Mouse (Mus musculus) layer of hippocampus, postnatal 25 days (tissue): ENCODE measurements around the gene Qdpr. TPM values are rescaled to one million over a fixed set of nuclear protein-coding genes. Genes with fewer than 3 reads are reported as not detected.
A peak's percentile ranks its signal among the peaks of the same experiment; 100 is the strongest.

Experiments used
- DNase-seq, 2 experiments: peaks; one replicate each; pipeline ENCODE4 v3.0.0; 2022; ENCODE audit warnings: mixed read lengths in 2 of 2, low spot score in 1 of 2; ENCODE audit errors: extremely low spot score in 1 of 2
- total RNA-seq, 2 experiments: library from RNA; stranded (reverse); gene quantifications; 2 replicates each; pipeline ENCODE4 v1.2.3; 2021

The Qdpr gene
- total RNA-seq, 2 experiments from 2014 or later: 119 to 140 TPM

GRCm38 (mm10) chr5:45406129-45406528, 43.9 kb downstream of the Qdpr start:
- no peak for DNase-seq

- DNase-seq: peak; percentile 58 to 81
Measured at GRCm38 (mm10) chr5:45402632-45403031, 47.4 kb downstream of the Qdpr start.

GRCm38 (mm10) chr5:45384034-45384812, 65.8 kb downstream of the Qdpr start:
- DNase-seq: no peak

Other genes starting within 250 kb of the Qdpr start
- under 1 TPM; 0.49 to 0.94 TPM for gene Clrn2, start 3.5 kb upstream of the Qdpr start, total RNA-seq
- 10 to 100 TPM; 53.3 to 59.2 TPM for gene Lap3, start 43.1 kb upstream of the Qdpr start, total RNA-seq
- 100 to 1,000 TPM in 1 of 2 experiments, 10 to 100 TPM in 1; 99.3 to 110 TPM for gene Med28, start 70.0 kb upstream of the Qdpr start, total RNA-seq
- 1 to 10 TPM; 6.1 to 9.2 TPM for gene Fam184b, start 189.4 kb upstream of the Qdpr start, total RNA-seq
- gene Ncapg, start 219.7 kb upstream of the Qdpr start, total RNA-seq: 1 to 10 TPM in 1 of 2 experiments, under 1 TPM in 1; 0.54 to 1.1 TPM